Mouse (Mus musculus) bone marrow macrophage, adult 2 months (primary cell): ENCODE measurements around the gene Ablim1. TPM values are rescaled to one million over a fixed set of nuclear protein-coding genes. Genes with fewer than 3 reads are reported as not detected.

Source experiments
- H3K27ac ChIP-seq: 2 replicates; pipeline ENCODE4 v1.5.1; 2012; ENCODE audit warnings: low read depth, low read length; ENCODE audit not compliant: insufficient read depth
- H3K4me1 ChIP-seq: 2 replicates; pipeline ENCODE4 v1.6.1; 2012; ENCODE audit warnings: low read length; ENCODE audit not compliant: control insufficient read depth, insufficient read depth
- H3K4me3 ChIP-seq: 2 replicates; pipeline ENCODE4 v1.5.1; 2012; ENCODE audit warnings: mild to moderate bottlenecking, low read length, moderate library complexity; ENCODE audit not compliant: insufficient read depth
- CTCF ChIP-seq: IDR thresholded peaks from 2 replicates; pipeline ENCODE4 v1.5.1; 2012; ENCODE audit warnings: low read depth, mild to moderate bottlenecking, low read length, moderate library complexity
- POLR2A ChIP-seq: IDR thresholded peaks from 2 replicates; pipeline ENCODE4 v1.6.1; 2012; ENCODE audit warnings: mild to moderate bottlenecking, low read depth, low read length, borderline replicate concordance
- polyA plus RNA-seq: library from polyadenylated mRNA; stranded (reverse); fragments of >200 nt; gene quantifications from 2 replicates; pipeline ENCODE4 v1.2.4, GENCODE M21; 2012; ENCODE audit not compliant: missing spikeins, insufficient read depth, insufficient read length

Gene Ablim1
- polyA plus RNA-seq, 1 experiment: 0.25 TPM

DNA sequence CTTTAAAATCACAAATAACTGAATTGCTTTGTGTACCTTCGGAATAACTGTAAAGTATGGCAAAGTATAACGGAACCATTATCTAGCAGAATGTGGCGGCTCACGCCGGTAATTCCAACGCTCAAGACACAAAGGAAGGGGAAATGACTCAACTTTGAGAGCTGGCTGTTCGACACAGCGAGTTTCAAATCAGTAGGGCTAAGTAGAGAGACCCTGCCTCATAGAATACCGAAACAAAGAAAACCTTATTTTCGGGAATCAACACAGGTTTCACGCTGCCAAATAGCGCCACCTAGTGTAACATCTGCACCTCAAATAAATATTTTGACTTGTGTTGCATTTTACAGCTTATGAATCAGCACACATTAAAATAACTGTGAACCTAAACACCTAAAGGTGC, 14.1 kb upstream of the Ablim1 start:
- TF ChIP-seq CTCF: no peak
- no peak for TF ChIP-seq POLR2A
- no peak overlapping the region for H3K27ac ChIP-seq
- H3K4me1 ChIP-seq: no peaks in the 10 kb centered on the region
- H3K4me3 ChIP-seq: peak overlapping the region; percentile 21; the same call in 1 of the 2 replicates

DNA sequence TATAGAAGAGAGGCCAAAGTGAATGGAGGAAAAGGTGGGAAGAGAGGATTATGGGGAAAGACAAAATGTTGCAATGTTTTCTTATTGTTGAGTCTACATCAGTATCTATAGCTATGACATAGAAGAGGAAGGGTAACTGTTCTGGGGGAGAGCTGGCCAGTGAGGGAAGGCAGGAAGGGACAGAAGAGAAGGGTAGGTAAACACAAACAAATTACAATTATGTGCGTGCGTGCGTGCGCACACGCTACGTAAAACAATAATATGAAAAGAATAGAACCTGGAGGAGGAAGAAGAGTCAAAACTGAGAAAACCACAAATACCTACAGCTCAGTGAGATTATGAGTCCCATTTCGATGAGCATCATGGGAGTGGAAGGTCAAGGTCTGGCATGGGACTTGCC, 13.6 kb upstream of the Ablim1 start:
- Histone ChIP-seq H3K27ac (no peak overlapping the region), H3K4me1 (no peaks in the 10 kb centered on the region), H3K4me3 (no peak overlapping the region)
- TF ChIP-seq POLR2A (no peak), CTCF (no peak)

DNA sequence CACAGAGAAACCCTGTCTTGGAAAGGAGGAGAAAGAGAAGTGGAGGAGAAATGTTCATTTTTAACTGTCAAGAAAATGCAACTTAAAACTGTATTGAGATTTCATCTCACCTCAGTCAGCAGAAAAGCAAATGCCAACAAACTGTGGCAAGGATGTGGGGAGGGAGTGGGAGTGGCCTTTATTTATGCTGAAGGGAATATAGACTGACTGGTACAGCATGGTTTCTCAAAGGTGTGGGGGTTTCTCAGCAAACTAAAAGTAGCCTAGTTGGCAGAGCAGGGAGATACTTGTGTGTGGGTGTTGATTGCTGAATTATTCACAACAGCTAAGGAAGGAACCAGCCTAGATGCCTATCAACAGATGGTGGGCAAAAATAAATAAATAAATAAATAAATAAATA, 13.0 kb upstream of the Ablim1 start:
- no peak overlapping the region for H3K4me3 ChIP-seq

DNA sequence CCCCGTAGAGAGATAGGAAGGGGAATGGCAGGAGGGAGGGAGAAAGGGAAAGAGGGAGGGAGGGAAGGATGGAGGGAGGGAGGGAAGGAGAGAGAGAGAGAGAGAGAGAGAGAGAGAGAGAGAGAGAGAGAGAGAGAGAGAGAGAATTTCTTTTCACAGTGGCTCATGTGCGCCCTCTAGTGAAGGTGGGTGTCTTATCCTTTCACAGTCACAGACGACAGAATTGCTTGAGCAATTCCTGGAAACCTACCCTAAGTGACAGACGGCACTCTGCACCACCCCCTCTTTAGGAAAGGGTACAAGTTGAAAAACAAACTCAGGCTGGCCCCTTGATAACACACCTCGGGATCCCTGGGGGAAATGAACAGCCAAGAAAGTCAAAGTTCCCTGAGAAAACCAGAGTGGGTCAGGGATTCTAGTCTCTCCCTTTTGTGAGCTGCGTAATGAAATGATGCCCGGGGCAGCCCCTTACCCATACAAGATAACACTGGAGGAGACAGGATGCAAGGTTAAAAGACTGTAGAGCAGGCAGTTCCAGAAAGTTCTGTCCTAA, 11.1 kb upstream of the Ablim1 start:
- Histone ChIP-seq H3K4me3 (no peak overlapping the region), H3K27ac (no peak overlapping the region), H3K4me1 (no peaks in the 10 kb centered on the region)
- TF ChIP-seq CTCF: peak; percentile 37; the same call in 1 of the 2 replicates
- no peak for TF ChIP-seq POLR2A

More for the DNA sequence above, 13.0 kb upstream of the Ablim1 start:
- H3K27ac ChIP-seq: no peak overlapping the region
- H3K4me1 ChIP-seq: no peaks in the 10 kb centered on the region
- TF ChIP-seq POLR2A (no peak), CTCF (no peak)

DNA sequence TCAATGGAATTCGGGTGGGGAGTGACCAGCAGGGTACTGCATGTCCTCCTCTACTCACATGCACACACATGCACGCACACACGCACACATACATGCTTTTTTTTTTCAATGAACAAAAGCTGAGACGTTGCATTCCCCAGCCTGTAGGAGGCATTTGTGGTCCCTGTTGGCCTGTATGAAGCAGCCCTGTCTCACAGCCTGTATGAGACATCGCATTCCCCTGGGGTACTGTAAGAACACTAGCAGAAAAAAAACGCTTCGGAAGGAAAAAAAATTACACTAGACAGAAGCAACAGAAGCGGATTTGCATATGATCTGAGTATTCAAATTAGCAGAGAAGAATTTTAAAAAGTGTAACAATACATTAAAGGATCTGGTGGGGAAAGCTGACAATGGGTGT, 8.4 kb upstream of the Ablim1 start:
- no peak for TF ChIP-seq CTCF
- TF ChIP-seq POLR2A: no peak
- Histone ChIP-seq H3K4me1 (no peaks in the 10 kb centered on the region), H3K27ac (no peak overlapping the region), H3K4me3 (no peak overlapping the region)

DNA sequence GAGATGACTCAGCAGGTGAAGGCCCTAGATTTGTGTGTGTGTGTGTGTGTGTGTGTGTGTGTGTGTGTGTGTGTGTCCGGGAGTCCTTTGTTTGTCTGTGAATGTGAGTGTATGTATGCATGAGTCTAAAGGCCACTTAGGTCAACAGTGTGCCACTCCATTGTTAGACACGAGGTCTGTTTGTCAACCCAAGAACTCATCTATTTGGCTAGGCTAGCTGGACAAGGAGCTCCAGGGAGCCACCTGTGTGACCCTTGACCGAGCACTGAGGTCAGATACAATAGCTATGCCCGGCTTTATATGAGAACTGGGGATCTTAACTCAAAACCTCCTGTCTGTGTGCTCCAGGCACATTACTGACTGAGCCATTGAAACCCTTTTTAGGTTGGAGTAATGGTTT, 7.8 kb upstream of the Ablim1 start:
- TF ChIP-seq CTCF (no peak), POLR2A (no peak)
- Histone ChIP-seq H3K4me3 (no peak overlapping the region), H3K4me1 (no peaks in the 10 kb centered on the region), H3K27ac (no peak overlapping the region)

DNA sequence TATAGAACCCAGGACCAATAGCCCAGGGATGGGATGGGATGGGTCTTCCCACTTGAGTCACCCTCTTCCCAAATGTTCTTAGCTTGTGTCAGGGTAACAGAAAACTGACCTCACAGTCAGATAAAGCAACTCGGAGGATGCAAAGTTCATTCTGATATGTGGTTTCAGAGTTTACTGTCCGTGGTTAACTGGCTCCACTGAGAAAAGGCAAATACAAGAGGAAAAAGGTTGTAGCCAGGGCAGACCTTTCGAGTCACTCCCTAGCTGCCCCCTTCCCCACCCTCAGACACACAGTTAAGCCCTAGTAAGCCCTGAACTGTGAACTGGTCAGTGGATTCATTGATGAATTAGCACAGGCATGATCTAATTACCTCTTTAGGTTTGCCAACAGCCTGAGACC, 7.1 kb upstream of the Ablim1 start:
- Histone ChIP-seq H3K27ac (no peak overlapping the region), H3K4me3 (no peak overlapping the region), H3K4me1 (no peaks in the 10 kb centered on the region)
- no peak for TF ChIP-seq POLR2A
- TF ChIP-seq CTCF: no peak

DNA sequence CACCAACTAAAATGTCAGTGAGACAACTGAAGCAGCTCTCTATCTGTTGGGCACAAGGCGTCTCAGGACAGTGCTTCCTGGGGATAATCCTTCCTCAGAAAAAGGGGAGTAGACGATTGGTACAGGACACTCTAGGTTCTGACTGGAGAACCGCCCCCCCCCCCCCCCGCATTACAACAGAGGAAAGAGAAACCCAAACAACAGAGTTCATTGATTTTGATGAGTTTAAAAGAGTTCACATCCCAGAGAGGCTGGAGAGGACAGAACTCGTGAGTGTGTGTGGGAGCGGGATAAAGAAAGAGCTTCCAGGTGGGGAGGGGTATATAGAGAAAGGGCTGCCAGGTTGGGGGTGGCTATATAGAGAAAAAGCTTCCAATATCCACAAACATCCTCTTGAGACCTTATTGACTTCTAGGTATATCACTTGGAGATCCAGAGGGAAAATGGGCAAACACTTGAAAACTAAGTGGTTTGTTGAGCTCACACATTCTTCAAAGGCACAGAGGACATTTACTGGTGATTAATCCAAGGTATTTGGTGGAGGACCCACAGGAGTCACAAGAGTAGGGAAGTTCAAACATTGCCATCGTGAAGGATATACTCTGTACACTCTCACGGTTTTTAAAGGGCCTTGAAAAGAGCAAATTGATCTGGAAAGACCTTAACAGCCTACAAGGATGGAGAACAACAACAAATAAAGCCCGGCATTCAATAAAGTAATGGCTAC, 6.1 kb upstream of the Ablim1 start:
- Histone ChIP-seq H3K4me1 (no peaks in the 10 kb centered on the region), H3K4me3 (no peak overlapping the region), H3K27ac (no peak overlapping the region)
- TF ChIP-seq CTCF: no peak
- TF ChIP-seq POLR2A: no peak

DNA sequence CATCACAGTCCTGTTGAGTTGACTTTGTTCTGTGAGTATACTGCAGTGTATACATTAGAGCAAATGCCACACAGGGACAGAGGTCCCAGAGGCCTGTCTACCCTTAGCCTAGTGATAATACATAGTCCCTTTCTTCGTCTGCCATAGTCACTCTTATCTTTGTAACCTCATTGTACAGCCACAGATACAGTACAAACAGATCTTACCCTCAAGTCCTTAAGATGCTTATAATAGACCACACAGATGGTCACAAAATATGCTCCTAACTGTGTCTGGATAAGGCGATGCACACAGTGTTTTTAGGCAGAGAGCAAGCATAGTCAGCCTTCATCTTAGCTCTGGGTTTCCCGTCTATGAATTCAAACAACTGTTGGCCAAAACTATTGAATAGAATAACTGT, 1.9 kb upstream of the Ablim1 start:
- no peak overlapping the region for H3K27ac ChIP-seq
- TF ChIP-seq CTCF (no peak), POLR2A (no peak)

DNA sequence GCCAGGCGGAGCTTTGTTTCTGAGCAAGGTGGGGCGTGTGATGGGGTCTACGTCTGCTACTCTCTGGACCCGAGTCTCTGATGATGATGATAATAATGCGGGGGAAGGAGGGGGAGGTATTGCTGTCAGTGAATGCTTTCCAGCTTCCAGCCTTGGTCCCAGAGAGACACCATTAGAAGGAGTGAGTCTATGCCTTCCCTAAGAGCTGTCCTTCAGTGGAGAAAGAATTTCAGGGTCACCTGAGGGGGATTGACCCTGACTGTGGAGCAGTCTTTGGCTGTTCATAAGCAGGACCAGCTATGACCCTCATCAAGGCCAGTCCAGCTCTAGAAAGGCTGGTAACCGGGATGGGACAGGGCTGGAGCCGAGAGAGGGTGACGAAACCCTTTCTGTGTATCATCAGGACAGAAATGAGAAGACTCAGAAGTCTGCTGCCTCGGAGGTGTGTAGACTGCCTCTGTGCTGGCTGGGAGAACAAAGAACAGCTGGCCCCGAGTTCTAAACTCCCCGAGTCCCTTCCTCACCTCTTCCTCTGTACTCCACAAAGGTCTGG, 370 bp upstream of the Ablim1 start:
- TF ChIP-seq POLR2A (no peak), CTCF (no peak)
- H3K27ac ChIP-seq: no peak overlapping the region
- no peaks in the 10 kb centered on the region for H3K4me1 ChIP-seq
- H3K4me3 ChIP-seq: no peak overlapping the region

More for the DNA sequence above, 1.9 kb upstream of the Ablim1 start:
- Histone ChIP-seq H3K4me1 (no peaks in the 10 kb centered on the region), H3K4me3 (no peak overlapping the region)
